Mouse (Mus musculus) left cerebral cortex, postnatal 14 days (tissue): ENCODE data around the gene Reep1. TPM values are rescaled to one million over a fixed set of nuclear protein-coding genes. Genes with fewer than 3 reads are reported as not detected.

Source experiments
- DNase-seq, 2 experiments: peaks; one replicate each; pipeline ENCODE4 v3.0.0; 2021 to 2022; ENCODE audit warnings: low spot score in 2 of 2, mixed read lengths in 1 of 2
- intact Hi-C: fragments of 180-260 bp; cut with DNase I; formaldehyde crosslinking; loops from one replicate; pipeline ENCODE4 v1.15.1; 2025
- total RNA-seq, 2 experiments: library from RNA; stranded (reverse); gene quantifications; 2 replicates each; pipeline ENCODE4 v1.2.3; 2021

The Reep1 gene
- total RNA-seq, 2 experiments from 2014 or later = 134 TPM

- intact Hi-C loops = no loop called here
These were observed 63.5 kb downstream of the Reep1 start for GRCm38 (mm10) chr6:71770856-71771255.

GRCm38 (mm10) chr6:71771282-71771681, 63.9 kb downstream of the Reep1 start:
- intact Hi-C loops = no loop called here

More at GRCm38 (mm10) chr6:71770856-71771255, 63.5 kb downstream of the Reep1 start:
- DNase-seq = no peak

GRCm38 (mm10) chr6:71772156-71772555, 64.8 kb downstream of the Reep1 start:
- intact Hi-C loops = no loop called here

More at GRCm38 (mm10) chr6:71771282-71771681, 63.9 kb downstream of the Reep1 start:
- DNase-seq = no peak

GRCm38 (mm10) chr6:71772636-71773208, 65.4 kb downstream of the Reep1 start:
- DNase-seq = no peak

More at GRCm38 (mm10) chr6:71772156-71772555, 64.8 kb downstream of the Reep1 start:
- peak; percentile 68 to 83 for DNase-seq

GRCm38 (mm10) chr6:71778016-71778415, 70.7 kb downstream of the Reep1 start:
- no peak for DNase-seq
- intact Hi-C loops = no loop called here

More at GRCm38 (mm10) chr6:71772636-71773208, 65.4 kb downstream of the Reep1 start:
- intact Hi-C loops = no loop called here

GRCm38 (mm10) chr6:71779831-71780230, 72.5 kb downstream of the Reep1 start:
- intact Hi-C loops = no loop called here
- DNase-seq = no peak

GRCm38 (mm10) chr6:71780431-71780830, 73.1 kb downstream of the Reep1 start:
- intact Hi-C loops = no loop called here
- DNase-seq = peak in 1 of 2 experiments; percentile 36

- intact Hi-C loops = no loop called here
- no peak for DNase-seq
These were observed 75.8 kb downstream of the Reep1 start for GRCm38 (mm10) chr6:71783165-71783564.

- intact Hi-C loops = no loop called here
- DNase-seq = no peak
These were observed 81.0 kb downstream of the Reep1 start for GRCm38 (mm10) chr6:71788348-71788747.

- DNase-seq = no peak
- intact Hi-C loops = no loop called here
These were observed 84.4 kb downstream of the Reep1 start for GRCm38 (mm10) chr6:71791771-71792170.

- intact Hi-C loops = no loop called here
- no peak for DNase-seq
These were observed 92.0 kb downstream of the Reep1 start for GRCm38 (mm10) chr6:71799391-71799790.

GRCm38 (mm10) chr6:71801011-71801713, 93.8 kb downstream of the Reep1 start:
- DNase-seq = no peak
- intact Hi-C loops = loop anchor here (5.0 to 10.0 kb wide), 3 partner anchors 94 to 636 kb away; partner anchors contain the start of gene Reep1

GRCm38 (mm10) chr6:71801714-71802094, 94.3 kb downstream of the Reep1 start:
- DNase-seq = peak; percentile 66 to 85
- intact Hi-C loops = loop anchor here (5.0 to 10.0 kb wide), 3 partner anchors 94 to 637 kb away; partner anchors contain the start of gene Reep1

- no peak for DNase-seq
- intact Hi-C loops = loop anchor here (2.0 to 10.0 kb wide), 4 partner anchors 96 to 639 kb away; partner anchors contain the start of genes Kdm3a and Reep1
These were observed 96.2 kb downstream of the Reep1 start for GRCm38 (mm10) chr6:71803609-71804008.

GRCm38 (mm10) chr6:71804061-71804829, 96.9 kb downstream of the Reep1 start:
- DNase-seq = peak; percentile 83 to 88
- intact Hi-C loops = loop anchor here (2.0 to 10.0 kb wide), 4 partner anchors 97 to 639 kb away; partner anchors contain the start of genes Kdm3a and Reep1

GRCm38 (mm10) chr6:71806713-71807112, 99.4 kb downstream of the Reep1 start:
- DNase-seq = no peak
- intact Hi-C loops = loop anchor here (10.0 kb wide), 2 partner anchors 192 to 642 kb away; no protein-coding TSS in a partner anchor

GRCm38 (mm10) chr6:71809890-71810289, 102.5 kb downstream of the Reep1 start:
- DNase-seq = no peak
- intact Hi-C loops = loop anchor here (10.0 kb wide), 2 partner anchors 195 to 645 kb away; no protein-coding TSS in a partner anchor

- intact Hi-C loops = no loop called here
- no peak for DNase-seq
These were observed 105.5 kb downstream of the Reep1 start for GRCm38 (mm10) chr6:71812820-71813219.

GRCm38 (mm10) chr6:71819764-71820292, 112.5 kb downstream of the Reep1 start:
- intact Hi-C loops = no loop called here
- DNase-seq = no peak
